Mouse (Mus musculus) lung, embryonic 14.5 days (tissue): ENCODE results near the gene Rsu1. TPM values are rescaled to one million over a fixed set of nuclear protein-coding genes. Genes with fewer than 3 reads are reported as not detected.

Experiments
- ATAC-seq: fragments of 200-750 bp; cut with Nextera tagmentation; 2 replicates; pipeline ENCODE4 v1.8.0; 2017; ENCODE audit warnings: mild to moderate bottlenecking, moderate TSS enrichment, moderate library complexity; ENCODE audit not compliant: insufficient read depth
- DNase-seq: peaks from one replicate; pipeline ENCODE4 v3.0.0-alpha.2; 2015
- H3K27ac ChIP-seq: fragments of 300-500 bp; sonication (generic); 2 replicates; pipeline ENCODE4 v1.5.1; 2014; ENCODE audit warnings: low read depth, mild to moderate bottlenecking, moderate library complexity
- H3K27me3 ChIP-seq: fragments of 300-500 bp; sonication (generic); 2 replicates; pipeline ENCODE4 v1.6.1; 2014; ENCODE audit warnings: low read length, control low read depth; ENCODE audit not compliant: insufficient read depth
- H3K36me3 ChIP-seq: fragments of 300-500 bp; sonication (generic); 2 replicates; pipeline ENCODE4 v1.6.1; 2014; ENCODE audit warnings: control low read depth; ENCODE audit not compliant: insufficient read depth
- H3K4me1 ChIP-seq: fragments of 300-500 bp; sonication (generic); 2 replicates; pipeline ENCODE4 v1.6.1; 2014; ENCODE audit warnings: antibody characterized with exemption, control low read depth; ENCODE audit not compliant: insufficient read depth
- H3K4me2 ChIP-seq: fragments of 300-500 bp; sonication (generic); 2 replicates; pipeline ENCODE4 v1.6.1; 2014; ENCODE audit warnings: mild to moderate bottlenecking
- H3K4me3 ChIP-seq: fragments of 300-500 bp; sonication (generic); 2 replicates; pipeline ENCODE4 v1.5.1; 2014; ENCODE audit warnings: low read depth, low read length
- H3K9ac ChIP-seq: fragments of 300-500 bp; sonication (generic); 2 replicates; pipeline ENCODE4 v1.6.1; 2014
- H3K9me3 ChIP-seq: fragments of 300-500 bp; sonication (generic); 2 replicates; pipeline ENCODE4 v1.6.1; 2016; ENCODE audit warnings: low read depth, low read length, control low read depth
- CTCF ChIP-seq: IDR thresholded peaks from 2 replicates; pipeline ENCODE4 v1.5.1; 2016; ENCODE audit warnings: antibody characterized with exemption, low read depth
- WGBS: fragments of 180-500 bp; shearing (Covaris S2); extraction: QIAGEN DNeasy Blood & Tissue Kit; methylation state at CpG from one replicate; pipeline ENCODE4 v1.1.7; 2014; 5-methylcytosine and 5-hydroxymethylcytosine counted together
- polyA plus RNA-seq: library from polyadenylated mRNA; unstranded; fragments of >200 nt; fragmentation: Nextera tagmentation; extraction: Ambion mirVana; gene quantifications from 2 replicates; pipeline ENCODE4 v1.2.1, GENCODE M21; 2014

The Rsu1 gene
- polyA plus RNA-seq, 1 experiment from 2014 or later: 144 TPM

GRCm38 (mm10) chr2:13093570-13093969 is 177.6 kb downstream of the Rsu1 start:
- Histone ChIP-seq H3K9me3 (no peaks in the 10 kb centered on the region), H3K4me1 (no peaks in the 10 kb centered on the region), H3K27ac (no peak overlapping the region), H3K9ac (no peak overlapping the region), H3K27me3 (no peaks in the 10 kb centered on the region), H3K4me3 (no peak overlapping the region), H3K36me3 (no peaks in the 10 kb centered on the region), H3K4me2 (no peak overlapping the region)
- DNase-seq (no peak), ATAC-seq (no peak)
- no peak for TF ChIP-seq CTCF
- WGBS: 52% methylated on average over 1 of the region's 1 CpGs

- Histone ChIP-seq H3K27me3 (no peaks in the 10 kb centered on the region), H3K27ac (no peak overlapping the region), H3K4me3 (no peak overlapping the region), H3K9me3 (no peaks in the 10 kb centered on the region), H3K4me1 (no peaks in the 10 kb centered on the region), H3K4me2 (no peak overlapping the region), H3K36me3 (no peaks in the 10 kb centered on the region), H3K9ac (no peak overlapping the region)
- 44% methylated on average over 5 of the region's 5 CpGs for WGBS
- DNase-seq (no peak), ATAC-seq (no peak)
- no peak for TF ChIP-seq CTCF
Measured at GRCm38 (mm10) chr2:13091399-13092015, 179.7 kb downstream of the Rsu1 start.

GRCm38 (mm10) chr2:13090841-13091240 is 180.4 kb downstream of the Rsu1 start:
- Histone ChIP-seq H3K36me3 (no peaks in the 10 kb centered on the region), H3K4me2 (no peak overlapping the region), H3K27ac (no peak overlapping the region), H3K27me3 (no peaks in the 10 kb centered on the region), H3K9me3 (no peaks in the 10 kb centered on the region), H3K4me1 (no peaks in the 10 kb centered on the region), H3K9ac (no peak overlapping the region), H3K4me3 (no peak overlapping the region)
- ATAC-seq (no peak), DNase-seq (no peak)
- no peak for TF ChIP-seq CTCF
- 97% methylated on average over 1 of the region's 1 CpGs for WGBS

- no peaks in the 10 kb centered on the region for H3K27me3 ChIP-seq
- no peaks in the 10 kb centered on the region for H3K4me1 ChIP-seq
- WGBS: 82% methylated on average over 4 of the region's 4 CpGs
- no peak for TF ChIP-seq CTCF
- H3K9ac ChIP-seq: no peak overlapping the region
- no peak overlapping the region for H3K4me3 ChIP-seq
- no peaks in the 10 kb centered on the region for H3K9me3 ChIP-seq
- DNase-seq: peak; percentile 11
- no peak overlapping the region for H3K4me2 ChIP-seq
- H3K27ac ChIP-seq: no peak overlapping the region
- no peak for ATAC-seq
- H3K36me3 ChIP-seq: no peaks in the 10 kb centered on the region
Measured at GRCm38 (mm10) chr2:13089861-13090260, 181.4 kb downstream of the Rsu1 start.

- no peaks in the 10 kb centered on the region for H3K4me1 ChIP-seq
- H3K9me3 ChIP-seq: no peaks in the 10 kb centered on the region
- no peak overlapping the region for H3K4me2 ChIP-seq
- DNase-seq: no peak
- no peak overlapping the region for H3K4me3 ChIP-seq
- no peaks in the 10 kb centered on the region for H3K36me3 ChIP-seq
- TF ChIP-seq CTCF: no peak
- ATAC-seq: no peak
- 74% methylated on average over 4 of the region's 4 CpGs for WGBS
- H3K27ac ChIP-seq: no peak overlapping the region
- no peak overlapping the region for H3K9ac ChIP-seq
- H3K27me3 ChIP-seq: no peaks in the 10 kb centered on the region
Measured at GRCm38 (mm10) chr2:13088266-13088665, 182.9 kb downstream of the Rsu1 start.

GRCm38 (mm10) chr2:13087811-13088210 is 183.4 kb downstream of the Rsu1 start:
- Histone ChIP-seq H3K27me3 (no peaks in the 10 kb centered on the region), H3K4me2 (no peak overlapping the region), H3K9me3 (no peaks in the 10 kb centered on the region), H3K9ac (no peak overlapping the region), H3K27ac (no peak overlapping the region), H3K4me1 (no peaks in the 10 kb centered on the region), H3K36me3 (no peaks in the 10 kb centered on the region), H3K4me3 (no peak overlapping the region)
- ATAC-seq (no peak), DNase-seq (no peak)
- WGBS: 87% methylated on average over 2 of the region's 2 CpGs
- no peak for TF ChIP-seq CTCF

GRCm38 (mm10) chr2:13084223-13084622 is 187.0 kb downstream of the Rsu1 start:
- WGBS: 81% methylated on average over 5 of the region's 5 CpGs
- Histone ChIP-seq H3K9me3 (no peaks in the 10 kb centered on the region), H3K27ac (no peak overlapping the region), H3K9ac (no peak overlapping the region), H3K4me1 (no peaks in the 10 kb centered on the region), H3K4me3 (no peak overlapping the region), H3K4me2 (no peak overlapping the region), H3K27me3 (no peaks in the 10 kb centered on the region), H3K36me3 (no peaks in the 10 kb centered on the region)
- DNase-seq (no peak), ATAC-seq (no peak)
- TF ChIP-seq CTCF: no peak

- ATAC-seq (no peak), DNase-seq (no peak)
- no peak overlapping the region for H3K4me2 ChIP-seq
- no peak overlapping the region for H3K9ac ChIP-seq
- TF ChIP-seq CTCF: no peak
- H3K4me1 ChIP-seq: no peaks in the 10 kb centered on the region
- H3K4me3 ChIP-seq: no peak overlapping the region
- no peaks in the 10 kb centered on the region for H3K27me3 ChIP-seq
- 0 out of 2 replicates have a peak, but pooled peaks cover 2% of the 10 kb centered on the region for H3K36me3 ChIP-seq
- H3K27ac ChIP-seq: no peak overlapping the region
- 73% methylated on average over 2 of the region's 2 CpGs for WGBS
- H3K9me3 ChIP-seq: no peaks in the 10 kb centered on the region
Measured at GRCm38 (mm10) chr2:13080476-13080875, 190.7 kb downstream of the Rsu1 start.
